Comparison of ENCODE assay signal across 29 mouse cellular contexts in the genomic region with DNA sequence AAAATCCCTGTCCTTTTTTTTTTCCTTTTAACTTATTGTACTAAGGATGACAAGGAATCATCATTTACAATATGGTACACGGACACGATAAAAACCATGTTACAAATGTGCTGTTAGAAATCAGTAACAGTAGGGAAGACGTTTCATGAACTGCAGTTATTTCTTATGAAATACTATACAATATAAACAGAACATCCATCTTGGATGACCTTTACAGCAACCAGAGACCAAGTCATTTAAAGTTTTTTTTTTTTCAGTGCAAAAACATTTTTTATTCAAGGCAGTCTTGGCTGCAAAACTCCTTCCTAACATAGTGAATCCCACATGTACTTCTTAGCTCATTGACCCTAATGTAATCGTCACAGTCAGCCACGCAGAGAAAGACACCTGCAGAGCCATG.
"Had no signal": no experiment of that assay in that cellular context is flagged by ENCODE, and none has a peak within 500 bp of the region (broad histone marks: within the 10 kb centered on the region; RNA-seq: fewer than 3 reads in every experiment).

No protein-coding gene starts in this region.

- H3K36me3 ChIP-seq: liver, embryonic 12.5 days; liver, embryonic 13.5 days; liver, embryonic 15.5 days; midbrain, embryonic 15.5 days had no signal

- H3K4me2 ChIP-seq: limb, embryonic 12.5 days; limb, embryonic 13.5 days; limb, embryonic 15.5 days; liver, embryonic 11.5 days; liver, embryonic 12.5 days; liver, embryonic 13.5 days; liver, embryonic 15.5 days; midbrain, embryonic 11.5 days; midbrain, embryonic 12.5 days; midbrain, embryonic 13.5 days; midbrain, embryonic 15.5 days; neural tube, embryonic 12.5 days; neural tube, embryonic 13.5 days had no signal

- H3K9me3 ChIP-seq: limb, embryonic 10.5 days; limb, embryonic 12.5 days; limb, embryonic 13.5 days; limb, embryonic 15.5 days; liver, embryonic 12.5 days; liver, embryonic 13.5 days; liver, embryonic 15.5 days; midbrain, embryonic 10.5 days; midbrain, embryonic 12.5 days; midbrain, embryonic 13.5 days; midbrain, embryonic 15.5 days; neural tube, embryonic 12.5 days; neural tube, embryonic 13.5 days had no signal

- H3K4me1 ChIP-seq: limb, embryonic 10.5 days; limb, embryonic 12.5 days; limb, embryonic 15.5 days; liver, embryonic 12.5 days; liver, embryonic 13.5 days; liver, embryonic 15.5 days; megakaryocyte, embryonic 14.5 days had no signal

- DNase-seq: layer of hippocampus, postnatal 36 days; left cerebral cortex, postnatal 4 days; liver; liver, embryonic 13.5 days; liver, postnatal 0 days; lung, adult 2 months; lung, postnatal 10 days; lung, postnatal 4 days; midbrain, embryonic 14.5 days had no signal

- H3K9ac ChIP-seq: limb, embryonic 12.5 days; limb, embryonic 13.5 days; limb, embryonic 15.5 days; liver, embryonic 12.5 days; liver, embryonic 13.5 days; liver, embryonic 14.5 days; liver, embryonic 15.5 days; liver, postnatal 0 days; midbrain, embryonic 12.5 days; midbrain, embryonic 13.5 days; midbrain, embryonic 15.5 days; neural tube, embryonic 12.5 days; neural tube, embryonic 13.5 days had no signal

- H3K27me3 ChIP-seq: limb, embryonic 12.5 days; limb, embryonic 13.5 days; limb, embryonic 15.5 days; liver, embryonic 12.5 days; liver, embryonic 13.5 days; liver, embryonic 15.5 days; megakaryocyte, embryonic 14.5 days; midbrain, embryonic 12.5 days; midbrain, embryonic 13.5 days; midbrain, embryonic 15.5 days; neural tube, embryonic 12.5 days; neural tube, embryonic 13.5 days had no signal

- ATAC-seq: liver, embryonic 12.5 days; liver, postnatal 0 days; midbrain, embryonic 13.5 days; midbrain, embryonic 15.5 days; midbrain, embryonic 16.5 days had no signal

- H3K27ac ChIP-seq: left cerebral cortex, adult 2 months; limb, embryonic 10.5 days; limb, embryonic 12.5 days; limb, embryonic 13.5 days; limb, embryonic 15.5 days; liver, embryonic 12.5 days; liver, embryonic 13.5 days; liver, embryonic 14.5 days; liver, embryonic 15.5 days; macrophage; midbrain, embryonic 10.5 days; midbrain, embryonic 12.5 days; midbrain, embryonic 13.5 days; midbrain, embryonic 15.5 days; neural tube, embryonic 12.5 days had no signal

- H3K4me3 ChIP-seq: left cerebral cortex, adult 2 months; limb, embryonic 10.5 days; limb, embryonic 12.5 days; limb, embryonic 13.5 days; limb, embryonic 15.5 days; liver, embryonic 12.5 days; liver, embryonic 13.5 days; liver, embryonic 15.5 days; megakaryocyte, embryonic 14.5 days; midbrain, embryonic 10.5 days; midbrain, embryonic 12.5 days; midbrain, embryonic 13.5 days; midbrain, embryonic 15.5 days; myocyte; neural tube, embryonic 12.5 days; neural tube, embryonic 13.5 days had no signal
